Mouse (Mus musculus) embryo, embryonic 11 days (tissue): Measurements from ENCODE around the gene Nek3.
A peak's percentile ranks its signal among the peaks of the same experiment; 100 is the strongest.
"Not testable (repeated sequence)": the region's sequence is repeated elsewhere in the genome, so short reads cannot be mapped to it uniquely, and the experiment has no call there.

ENCODE experiments used
- DNase-seq: peaks from one replicate; pipeline ENCODE4 v3.0.0-alpha.2; 2015

Gene Nek3

DNA sequence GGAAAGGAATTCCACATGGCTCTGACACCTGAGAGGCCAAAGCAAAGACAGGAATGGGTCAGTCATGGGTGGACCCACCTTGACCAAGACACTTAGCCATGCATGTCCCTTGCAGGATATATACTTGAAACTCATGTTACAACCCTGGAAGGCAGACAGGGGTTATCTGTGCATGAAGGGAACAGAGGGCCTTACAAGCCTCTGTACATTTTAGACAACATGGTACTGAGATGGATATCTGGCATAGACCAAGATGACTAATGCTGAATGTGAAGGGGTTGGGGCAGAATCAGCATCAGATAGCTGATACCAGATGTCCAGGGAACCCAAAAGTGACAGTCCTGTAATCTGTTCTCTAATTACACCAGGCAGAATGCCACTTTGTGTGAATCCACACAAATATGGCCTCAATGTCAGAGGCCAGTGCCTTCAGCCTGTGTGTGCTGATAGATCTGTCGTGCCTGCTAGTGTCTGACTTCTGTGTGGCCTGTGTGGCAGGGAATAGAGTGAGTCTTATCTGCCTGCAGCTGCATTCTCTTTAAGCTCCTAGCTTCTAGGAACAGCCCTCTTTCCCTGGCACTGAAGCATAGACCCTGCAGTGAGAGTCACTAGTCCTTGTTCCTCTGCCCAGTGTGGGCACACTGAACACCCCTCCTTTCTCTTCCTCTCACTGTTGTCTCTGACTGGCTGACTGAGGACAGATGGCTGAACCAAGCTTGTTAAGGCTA lies 22.3 kb downstream of the Nek3 start:
- DNase-seq: no peak

GRCm38 (mm10) chr8:22142592-22142991 lies 23.6 kb downstream of the Nek3 start:
- DNase-seq: no peak

- no peak for DNase-seq
Measured at GRCm38 (mm10) chr8:22141836-22142385, 24.3 kb downstream of the Nek3 start.

DNA sequence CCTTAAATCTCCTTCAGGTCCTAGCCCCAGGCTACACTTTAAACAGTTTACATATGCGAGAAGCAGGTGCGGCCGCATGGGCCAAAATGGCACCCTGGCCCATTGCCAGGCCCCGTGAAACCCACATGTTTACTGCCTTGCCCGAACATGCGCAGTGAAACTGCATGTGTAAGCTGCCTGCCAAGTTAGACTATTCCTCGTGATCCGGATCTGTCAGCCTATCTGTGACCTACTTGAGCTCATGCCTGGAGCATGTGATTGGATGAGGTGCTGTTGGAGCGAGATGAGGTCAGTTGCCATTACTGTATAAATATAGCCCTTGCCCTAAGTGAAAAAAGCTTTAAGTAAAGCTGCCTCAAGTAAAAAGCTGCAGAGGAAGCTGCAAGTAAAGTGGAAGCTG lies 29.8 kb downstream of the Nek3 start:
- DNase-seq: not testable (repeated sequence)

GRCm38 (mm10) chr8:22134750-22135135 lies 31.5 kb downstream of the Nek3 start:
- no peak for DNase-seq

DNA sequence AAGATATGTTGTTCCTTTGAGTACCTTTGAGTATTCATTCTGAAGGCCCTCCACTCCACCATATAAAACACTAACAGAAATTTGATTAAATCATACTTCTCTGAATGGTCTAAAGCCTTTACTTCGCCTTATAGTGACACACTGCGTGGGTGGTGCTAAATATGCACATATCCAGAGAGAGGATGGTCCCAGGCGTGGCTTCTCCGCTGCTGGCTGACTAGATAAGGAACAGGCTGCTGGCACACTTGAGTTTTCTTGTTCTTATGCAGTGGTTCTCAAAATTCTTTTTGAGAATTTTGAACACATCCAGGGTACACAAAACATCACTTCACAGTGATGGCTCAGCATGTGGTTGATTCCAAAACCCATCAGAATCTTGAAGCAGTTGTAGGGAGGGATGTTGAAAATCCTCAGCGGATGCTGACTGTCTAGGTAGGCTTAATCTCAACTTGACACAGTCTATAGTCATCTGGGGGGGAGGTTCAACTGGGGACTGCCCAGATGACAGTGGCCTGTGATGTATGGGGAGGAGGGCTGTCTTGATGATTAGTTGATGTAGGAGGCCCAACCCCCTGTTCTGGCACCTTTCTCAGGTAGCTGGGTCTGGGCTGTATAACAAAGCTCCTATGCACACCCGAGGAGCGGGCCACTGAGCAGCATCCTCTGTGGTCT lies 32.0 kb downstream of the Nek3 start:
- no peak for DNase-seq

GRCm38 (mm10) chr8:22132062-22132461 lies 34.2 kb downstream of the Nek3 start:
- no peak for DNase-seq

GRCm38 (mm10) chr8:22124220-22125152 lies 41.7 kb downstream of the Nek3 start, which contains the start of gene Nek5:
Nek5 (minus strand) TSS chr8:22125053.
- peak; percentile 81 for DNase-seq

GRCm38 (mm10) chr8:22107020-22107419 lies 59.2 kb downstream of the Nek3 start:
- DNase-seq: no peak

- peak; percentile 58 for DNase-seq
Measured at GRCm38 (mm10) chr8:22091568-22091967, 74.7 kb downstream of the Nek3 start.

GRCm38 (mm10) chr8:22089226-22089625 lies 77.0 kb downstream of the Nek3 start:
- DNase-seq: no peak

- DNase-seq: no peak
Measured at GRCm38 (mm10) chr8:22079313-22080007, 86.8 kb downstream of the Nek3 start.
